Mouse (Mus musculus): ENCODE measurements around the gene Ncor2.

DNA sequence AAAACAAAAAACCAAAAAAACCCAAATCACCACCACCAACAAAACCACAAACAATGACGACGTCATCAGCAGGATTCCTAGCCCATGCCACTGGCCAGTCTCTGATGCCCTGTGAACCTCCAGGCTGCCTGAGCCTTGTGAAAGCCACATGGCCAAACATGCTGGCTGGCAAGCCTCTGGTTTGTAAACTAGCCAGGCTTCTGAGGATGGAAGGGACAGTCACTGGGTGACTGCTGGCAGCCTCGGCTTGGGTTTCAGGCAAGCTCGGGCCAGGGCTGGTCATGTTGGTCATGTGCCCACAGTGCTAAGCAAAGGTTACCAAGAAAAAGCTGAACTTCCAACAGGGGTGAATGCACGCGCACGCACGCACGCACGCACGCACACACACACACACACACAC is 157.7 kb downstream of the Ncor2 start:
- TF ChIP-seq MAFK (IDR thresholded peaks at IDR 0.05; ENCODE audit: borderline replicate concordance, low read depth, low read length) (no peak), POLR2A (IDR thresholded peaks at IDR 0.05; ENCODE audit: control insufficient read depth in 1 of 2, insufficient read depth in 1 of 2, low read depth in 1 of 2, low read length in 2 of 2, poor library complexity in 1 of 2) (no peak), HCFC1 (IDR thresholded peaks at IDR 0.05; ENCODE audit: low read depth, low read length) (no peak), CTCF (IDR thresholded peaks at IDR 0.05 in 2 of 3, conservative IDR thresholded peaks at IDR 0.05 in 1 of 3; ENCODE audit: control insufficient read depth in 1 of 3, insufficient read depth in 1 of 3, low read depth in 2 of 3, low read length in 3 of 3, poor library complexity in 1 of 3, severe bottlenecking in 1 of 3) (no peak), MYC (IDR thresholded peaks at IDR 0.05; ENCODE audit: low read depth, low read length) (no peak), SMC3 (IDR thresholded peaks at IDR 0.05; ENCODE audit: low read depth, low read length) (no peak), NELFE (IDR thresholded peaks at IDR 0.05; ENCODE audit: low read depth, low read length) (no peak), CHD2 (IDR thresholded peaks at IDR 0.05; ENCODE audit: low read length) (no peak), EP300 (IDR thresholded peaks at IDR 0.05; ENCODE audit: low read depth in 1 of 2, low read length in 2 of 2) (no peak)
